Mouse (Mus musculus): Measurements from ENCODE around the gene Prss44. TPM values are rescaled to one million over a fixed set of nuclear protein-coding genes. Genes with fewer than 3 reads are reported as not detected.

Gene Prss44
- total and polyA plus RNA-seq, 2 experiments from 2014 or later: not detected

- no peaks in the 10 kb centered on the region for H3K9me3 ChIP-seq (ENCODE audit: low read length)
- no peak overlapping the region for H3K4me2 ChIP-seq (ENCODE audit: low read depth)
- no peak for TF ChIP-seq CTCF (IDR thresholded peaks at IDR 0.05; ENCODE audit: low read depth)
- DNase-seq (no peak), ATAC-seq (no peak)
- H3K9ac ChIP-seq: no peak overlapping the region
- H3K4me1 ChIP-seq (ENCODE audit: insufficient read depth): no peaks in the 10 kb centered on the region
- no peak overlapping the region for H3K27ac ChIP-seq (ENCODE audit: low read depth, low read length)
- H3K4me3 ChIP-seq (ENCODE audit: low read depth, low read length): no peak overlapping the region
- peaks cover 13% of the 10 kb centered on the region; the same call in 1 of the 2 replicates for H3K27me3 ChIP-seq (ENCODE audit: insufficient read depth, low read length)
- whole genome bisulfite sequencing: 90% methylated on average over 5 of the region's 5 CpGs
- H3K36me3 ChIP-seq (ENCODE audit: insufficient read depth): no peaks in the 10 kb centered on the region
These were observed 45.3 kb downstream of the Prss44 start for GRCm38 (mm10) chr9:110858967-110859596.

- Histone ChIP-seq H3K27ac (ENCODE audit: low read depth, low read length) (no peak overlapping the region), H3K27me3 (ENCODE audit: insufficient read depth, low read length) (no peaks in the 10 kb centered on the region), H3K9ac (no peak overlapping the region), H3K36me3 (ENCODE audit: insufficient read depth) (no peaks in the 10 kb centered on the region), H3K9me3 (ENCODE audit: low read length) (no peaks in the 10 kb centered on the region), H3K4me2 (ENCODE audit: low read depth) (no peak overlapping the region), H3K4me3 (ENCODE audit: low read depth, low read length) (no peak overlapping the region), H3K4me1 (ENCODE audit: insufficient read depth) (peaks cover 10% of the 10 kb centered on the region; the same call in 1 of the 2 replicates)
- peak; percentile 80 for TF ChIP-seq CTCF (IDR thresholded peaks at IDR 0.05; ENCODE audit: low read depth)
- 27% methylated on average over 7 of the region's 7 CpGs for WGBS
- ATAC-seq (no peak; the same call in 1 of the 2 replicates), DNase-seq (peak; percentile 65)
These were observed 57.2 kb downstream of the Prss44 start for GRCm38 (mm10) chr9:110871030-110871429.

Other genes starting within 250 kb of the Prss44 start
- gene Nradd, start 189.5 kb upstream of the Prss44 start, total RNA-seq (2014; rRNA removed): 21.3 and 22.5 TPM in 2 replicates
- gene Nradd, start 189.5 kb upstream of the Prss44 start, polyA plus RNA-seq (2015; fragmentation: Nextera tagmentation; extraction: Ambion mirVana): 19.1 and 27.2 TPM in 2 replicates
- gene Nbeal2, start 159.8 kb upstream of the Prss44 start, total RNA-seq (2014; rRNA removed): 6.1 and 17.6 TPM in 2 replicates
- 1.1 and 2.0 TPM in 2 replicates for gene Nbeal2, start 159.8 kb upstream of the Prss44 start, polyA plus RNA-seq (2015; fragmentation: Nextera tagmentation; extraction: Ambion mirVana)
- gene Ccdc12, start 157.5 kb upstream of the Prss44 start, total RNA-seq (2014; rRNA removed): 38.4 and 48.4 TPM in 2 replicates
- gene Ccdc12, start 157.5 kb upstream of the Prss44 start, polyA plus RNA-seq (2015; fragmentation: Nextera tagmentation; extraction: Ambion mirVana): 103 and 104 TPM in 2 replicates
- 0.69 and 0.76 TPM in 2 replicates for gene Myl3, start 72.1 kb upstream of the Prss44 start, total RNA-seq (2014; rRNA removed)
- gene Myl3, start 72.1 kb upstream of the Prss44 start, polyA plus RNA-seq (2015; fragmentation: Nextera tagmentation; extraction: Ambion mirVana): 0.99 and 1.1 TPM in 2 replicates
- 11.4 and 14.2 TPM in 2 replicates for gene Pth1r, start 66.8 kb upstream of the Prss44 start, total RNA-seq (2014; rRNA removed)
- gene Pth1r, start 66.8 kb upstream of the Prss44 start, polyA plus RNA-seq (2015; fragmentation: Nextera tagmentation; extraction: Ambion mirVana): 7.8 and 8.7 TPM in 2 replicates
- not detected in 2 replicates for gene Prss42, start 15.8 kb upstream of the Prss44 start, total RNA-seq (2014; rRNA removed)
- not detected in 2 replicates for gene Prss42, start 15.8 kb upstream of the Prss44 start, polyA plus RNA-seq (2015; fragmentation: Nextera tagmentation; extraction: Ambion mirVana)
- gene Prss43, start 12.7 kb downstream of the Prss44 start, total RNA-seq (2014; rRNA removed): not detected in 2 replicates
- gene Prss43, start 12.7 kb downstream of the Prss44 start, polyA plus RNA-seq (2015; fragmentation: Nextera tagmentation; extraction: Ambion mirVana): 0.10 TPM in 1 of 2 replicates, not detected in the other
- 0.38 and 0.71 TPM in 2 replicates for gene Prss45, start 20.6 kb downstream of the Prss44 start, total RNA-seq (2014; rRNA removed)
- 0.26 TPM in 1 of 2 replicates, not detected in the other for gene Prss45, start 20.6 kb downstream of the Prss44 start, polyA plus RNA-seq (2015; fragmentation: Nextera tagmentation; extraction: Ambion mirVana)
- not detected in 2 replicates for gene Prss46, start 30.5 kb downstream of the Prss44 start, total RNA-seq (2014; rRNA removed)
- 0.12 TPM in 1 of 2 replicates, not detected in the other for gene Prss46, start 30.5 kb downstream of the Prss44 start, polyA plus RNA-seq (2015; fragmentation: Nextera tagmentation; extraction: Ambion mirVana)
- gene Prss50, start 44.0 kb downstream of the Prss44 start, total RNA-seq (2014; rRNA removed): 0.24 TPM in 1 of 2 replicates, not detected in the other
- gene Prss50, start 44.0 kb downstream of the Prss44 start, polyA plus RNA-seq (2015; fragmentation: Nextera tagmentation; extraction: Ambion mirVana): 0.54 and 0.63 TPM in 2 replicates
- gene Als2cl, start 65.9 kb downstream of the Prss44 start, total RNA-seq (2014; rRNA removed): 3.8 and 4.6 TPM in 2 replicates
- 0.49 and 1.6 TPM in 2 replicates for gene Als2cl, start 65.9 kb downstream of the Prss44 start, polyA plus RNA-seq (2015; fragmentation: Nextera tagmentation; extraction: Ambion mirVana)
- 2.5 and 5.3 TPM in 2 replicates for gene Tmie, start 66.1 kb downstream of the Prss44 start, total RNA-seq (2014; rRNA removed)
- gene Tmie, start 66.1 kb downstream of the Prss44 start, polyA plus RNA-seq (2015; fragmentation: Nextera tagmentation; extraction: Ambion mirVana): 2.3 and 4.0 TPM in 2 replicates
- gene Fam240a, start 102.9 kb downstream of the Prss44 start, total RNA-seq (2014; rRNA removed): 0.54 TPM in 1 of 2 replicates, not detected in the other
- 0.58 TPM in 1 of 2 replicates, not detected in the other for gene Fam240a, start 102.9 kb downstream of the Prss44 start, polyA plus RNA-seq (2015; fragmentation: Nextera tagmentation; extraction: Ambion mirVana)
- gene Tdgf1, start 132.2 kb downstream of the Prss44 start, total RNA-seq (2014; rRNA removed): not detected in 2 replicates
- gene Tdgf1, start 132.2 kb downstream of the Prss44 start, polyA plus RNA-seq (2015; fragmentation: Nextera tagmentation; extraction: Ambion mirVana): 0.09 and 0.12 TPM in 2 replicates
- gene Lrrc2, start 137.6 kb downstream of the Prss44 start, total RNA-seq (2014; rRNA removed): 0.14 and 0.23 TPM in 2 replicates
- gene Lrrc2, start 137.6 kb downstream of the Prss44 start, polyA plus RNA-seq (2015; fragmentation: Nextera tagmentation; extraction: Ambion mirVana): 0.42 and 0.96 TPM in 2 replicates
- gene Rtp3, start 176.6 kb downstream of the Prss44 start, total RNA-seq (2014; rRNA removed): not detected in 2 replicates
- gene Rtp3, start 176.6 kb downstream of the Prss44 start, polyA plus RNA-seq (2015; fragmentation: Nextera tagmentation; extraction: Ambion mirVana): not detected in 2 replicates
- 5.3 TPM in 1 of 2 replicates, not detected in the other for gene Ltf, start 205.3 kb downstream of the Prss44 start, total RNA-seq (2014; rRNA removed)
- 0.71 and 0.74 TPM in 2 replicates for gene Ltf, start 205.3 kb downstream of the Prss44 start, polyA plus RNA-seq (2015; fragmentation: Nextera tagmentation; extraction: Ambion mirVana)
- gene Ccrl2, start 243.5 kb downstream of the Prss44 start, total RNA-seq (2014; rRNA removed): 0.19 and 0.77 TPM in 2 replicates
- 0.99 and 1.3 TPM in 2 replicates for gene Ccrl2, start 243.5 kb downstream of the Prss44 start, polyA plus RNA-seq (2015; fragmentation: Nextera tagmentation; extraction: Ambion mirVana)

Data from forebrain, postnatal 0 days (tissue).